Mouse (Mus musculus): ENCODE measurements around the gene Rpl37. TPM values are rescaled to one million over a fixed set of nuclear protein-coding genes. Genes with fewer than 3 reads are reported as not detected.

Rpl37 gene
- polyA plus RNA-seq, 1 experiment from 2014 or later, result 363 TPM

DNA sequence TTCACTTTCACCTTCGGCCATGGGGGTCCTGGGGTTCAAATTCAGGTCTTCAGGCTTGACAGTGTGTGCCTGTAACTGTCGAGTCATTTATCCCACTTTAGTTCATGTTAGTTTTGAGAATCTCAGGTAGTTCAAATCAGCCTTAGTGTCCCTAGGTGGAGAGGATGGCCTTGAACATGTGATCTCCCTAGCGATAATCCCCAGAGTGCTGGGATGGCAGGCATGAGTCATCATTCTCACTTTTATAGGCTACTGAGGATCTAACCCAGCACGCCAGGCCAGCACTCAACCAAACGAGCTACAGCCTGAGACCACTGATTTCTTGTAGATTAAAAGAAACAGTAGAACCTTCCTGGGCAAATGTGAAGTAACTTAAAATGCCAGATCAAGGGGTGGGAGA is 25.6 kb downstream of the Rpl37 start:
- H3K4me2 ChIP-seq, result no peak overlapping the region
- no peak overlapping the region for H3K27ac ChIP-seq (replicated peaks)
- no peak for ATAC-seq (ENCODE audit: extremely low read depth, insufficient number of reproducible peaks, low FRiP score, low TSS enrichment)
- H3K4me3 ChIP-seq, result no peak overlapping the region
- no peaks in the 10 kb centered on the region for H3K27me3 ChIP-seq (replicated peaks)
- no peaks in the 10 kb centered on the region for H3K9me3 ChIP-seq
- H3K36me3 ChIP-seq, result no peaks in the 10 kb centered on the region; the same call in 1 of the 2 replicates
- WGBS, result 51% methylated on average over 5 of the region's 5 CpGs
- H3K9ac ChIP-seq, result 0 out of 2 replicates have a peak overlapping the region, but pooled peaks have one; percentile 7
- peaks cover 34% of the 10 kb centered on the region for H3K4me1 ChIP-seq

- Histone ChIP-seq H3K27me3 (replicated peaks) (no peaks in the 10 kb centered on the region), H3K36me3 (peaks cover 1% of the 10 kb centered on the region; the same call in 1 of the 2 replicates), H3K4me3 (peak overlapping the region; percentile 95), H3K4me2 (peak overlapping the region; percentile 88; the same call in 1 of the 2 replicates), H3K9ac (no peak overlapping the region), H3K27ac (replicated peaks) (no peak overlapping the region), H3K4me1 (peaks cover 32% of the 10 kb centered on the region), H3K9me3 (no peaks in the 10 kb centered on the region)
- 71% methylated on average over 5 of the region's 5 CpGs for WGBS
- ATAC-seq (ENCODE audit: extremely low read depth, insufficient number of reproducible peaks, low FRiP score, low TSS enrichment), result no peak
These were observed 26.3 kb downstream of the Rpl37 start for GRCm38 (mm10) chr15:5142714-5143113.

DNA sequence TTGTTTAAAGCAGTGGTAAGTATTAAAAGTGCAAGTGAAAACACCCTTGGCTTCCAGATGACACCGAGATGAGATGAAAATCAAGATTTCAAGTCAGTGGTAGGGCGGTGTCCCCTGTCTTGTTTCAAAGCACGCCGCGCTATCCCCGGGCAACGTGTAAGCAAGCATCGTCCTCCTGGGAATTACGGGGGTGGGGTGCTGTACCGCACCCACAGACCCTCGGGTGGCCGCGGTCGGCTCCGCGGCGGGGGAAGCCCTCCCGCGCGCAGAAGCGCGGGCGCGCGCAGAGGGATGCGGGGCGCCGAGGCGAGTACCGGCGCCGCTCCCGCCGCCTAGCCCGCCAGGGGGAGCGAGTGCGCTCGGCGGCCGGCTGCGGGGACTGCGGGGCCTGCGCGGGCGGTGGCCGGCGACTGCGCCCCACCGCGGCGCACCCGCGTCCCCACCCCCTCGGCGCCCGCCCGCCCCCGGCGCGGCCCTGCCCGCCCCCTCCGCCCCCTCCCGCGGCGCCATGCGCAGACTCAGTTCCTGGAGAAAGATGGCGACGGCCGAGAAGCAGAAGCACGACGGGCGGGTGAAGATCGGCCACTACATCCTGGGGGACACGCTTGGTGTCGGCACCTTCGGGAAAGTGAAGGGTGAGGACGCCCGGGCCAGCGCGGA is 27.0 kb downstream of the Rpl37 start, which contains the start of gene Prkaa1:
Prkaa1 (plus strand) TSS at position 501 of the 660 bp plus-strand sequence.
- peak within 1 kb of the TSS; percentile 95 for H3K4me3 ChIP-seq
- peak within 1 kb of the TSS; percentile 94 for H3K27ac ChIP-seq (replicated peaks)
- ATAC-seq (ENCODE audit: extremely low read depth, insufficient number of reproducible peaks, low FRiP score, low TSS enrichment), result peak; percentile 86

DNA sequence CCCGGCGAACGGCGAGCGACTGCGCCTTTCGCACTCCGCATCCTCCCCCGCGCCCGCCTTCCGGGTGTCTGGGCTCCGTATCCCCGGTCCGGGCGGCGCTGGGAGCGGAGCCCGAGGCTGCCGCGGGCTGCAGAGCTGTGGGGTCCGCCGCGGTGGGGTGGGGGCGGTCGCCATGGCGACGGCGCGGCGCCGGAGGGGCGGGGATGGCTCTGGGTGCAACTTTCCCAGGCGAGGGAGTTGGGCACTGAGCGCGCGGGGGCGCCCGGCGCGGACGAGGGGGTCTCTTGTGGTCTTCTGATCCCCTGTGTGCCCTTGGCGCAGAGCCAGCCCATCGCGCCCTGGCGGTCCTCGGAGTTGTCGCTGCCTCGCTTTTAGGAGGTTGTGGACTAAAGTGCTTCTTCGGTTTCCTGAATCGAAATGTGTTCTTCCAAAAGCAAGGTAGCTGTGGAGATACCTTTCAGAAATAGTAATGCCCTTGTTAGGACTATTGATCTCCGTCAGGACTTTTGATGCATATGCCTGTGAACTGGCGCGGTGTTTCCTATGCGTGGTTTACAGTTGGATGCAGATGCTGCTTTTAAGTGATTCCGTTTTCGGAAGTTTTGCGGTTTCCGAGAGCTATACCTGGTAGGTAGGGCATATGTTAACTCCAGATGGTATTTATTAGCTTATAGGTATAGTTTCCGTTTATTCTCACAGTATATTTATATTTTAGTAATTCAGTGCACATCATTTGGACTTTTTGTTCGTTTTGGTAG is 27.8 kb downstream of the Rpl37 start:
- H3K9me3 ChIP-seq, result no peaks in the 10 kb centered on the region
- H3K36me3 ChIP-seq, result peaks cover 2% of the 10 kb centered on the region; the same call in 1 of the 2 replicates
- H3K4me1 ChIP-seq, result peaks cover 33% of the 10 kb centered on the region
- peak overlapping the region; percentile 94 for H3K27ac ChIP-seq (replicated peaks)
- H3K27me3 ChIP-seq (replicated peaks), result no peaks in the 10 kb centered on the region
- H3K4me2 ChIP-seq, result peak overlapping the region; percentile 88
- peak overlapping the region; percentile 94 for H3K9ac ChIP-seq
- 1% methylated on average over 50 of the region's 61 CpGs for WGBS
- peak; percentile 77 for ATAC-seq (ENCODE audit: extremely low read depth, insufficient number of reproducible peaks, low FRiP score, low TSS enrichment)
- H3K4me3 ChIP-seq, result peak overlapping the region; percentile 95

More for the DNA sequence above, 27.0 kb downstream of the Rpl37 start, which contains the start of gene Prkaa1:
- H3K4me2 ChIP-seq, result peak within 1 kb of the TSS; percentile 88
- WGBS, result under 1% methylated on average over 62 of the region's 80 CpGs
- peaks cover 28% of the 10 kb centered on the region for H3K4me1 ChIP-seq
- H3K9me3 ChIP-seq, result no peaks in the 10 kb centered on the region
- H3K36me3 ChIP-seq, result peaks cover 2% of the 10 kb centered on the region; the same call in 1 of the 2 replicates
- no peaks in the 10 kb centered on the region for H3K27me3 ChIP-seq (replicated peaks)
- H3K9ac ChIP-seq, result peak within 1 kb of the TSS; percentile 94

DNA sequence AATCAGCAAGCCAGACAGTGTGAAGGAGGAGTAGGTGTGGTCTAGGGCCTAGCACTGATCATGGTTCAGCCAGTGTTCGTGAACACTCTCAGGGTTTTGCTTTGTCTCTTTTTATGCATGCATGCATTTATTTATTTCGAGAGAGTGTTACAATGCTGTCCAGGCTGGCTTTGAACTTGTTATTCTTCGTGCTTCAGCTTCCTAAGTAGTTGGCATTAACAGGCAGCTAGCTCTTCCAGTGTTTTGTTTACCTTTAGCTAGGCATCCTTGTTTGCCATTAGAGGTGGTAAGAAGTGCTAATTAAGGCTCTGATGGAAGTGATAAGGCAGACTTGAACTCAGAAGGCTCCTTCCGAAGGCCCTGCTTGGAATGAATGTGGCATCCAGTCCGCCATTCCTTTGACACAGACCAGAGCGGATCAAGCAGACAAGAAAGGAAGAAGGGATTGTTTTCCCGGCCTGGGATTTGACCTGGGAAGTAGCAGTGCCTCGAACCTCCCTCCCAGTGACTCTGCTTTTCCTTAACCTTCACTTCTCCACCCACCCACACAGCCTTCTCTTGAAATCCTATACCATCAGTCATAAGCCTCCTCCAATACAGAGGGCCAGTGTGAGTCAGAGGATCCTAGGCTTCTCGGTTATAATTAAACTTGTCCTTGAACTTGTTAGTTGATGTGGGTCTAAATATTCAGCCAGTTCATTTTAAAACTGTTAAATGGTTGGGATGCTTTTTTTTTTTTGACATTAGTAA is 28.9 kb downstream of the Rpl37 start:
- ATAC-seq (ENCODE audit: extremely low read depth, insufficient number of reproducible peaks, low FRiP score, low TSS enrichment), result no peak
- peaks cover 39% of the 10 kb centered on the region for H3K4me1 ChIP-seq
- H3K4me2 ChIP-seq, result peak overlapping the region; percentile 88
- no peaks in the 10 kb centered on the region for H3K9me3 ChIP-seq
- H3K9ac ChIP-seq, result peak overlapping the region; percentile 94
- no peak overlapping the region; the same call in 1 of the 2 replicates for H3K27ac ChIP-seq (replicated peaks)
- peak overlapping the region; percentile 95 for H3K4me3 ChIP-seq
- peaks cover 2% of the 10 kb centered on the region; the same call in 1 of the 2 replicates for H3K36me3 ChIP-seq
- no peaks in the 10 kb centered on the region for H3K27me3 ChIP-seq (replicated peaks)
- WGBS, result 27% methylated on average over 9 of the region's 9 CpGs

DNA sequence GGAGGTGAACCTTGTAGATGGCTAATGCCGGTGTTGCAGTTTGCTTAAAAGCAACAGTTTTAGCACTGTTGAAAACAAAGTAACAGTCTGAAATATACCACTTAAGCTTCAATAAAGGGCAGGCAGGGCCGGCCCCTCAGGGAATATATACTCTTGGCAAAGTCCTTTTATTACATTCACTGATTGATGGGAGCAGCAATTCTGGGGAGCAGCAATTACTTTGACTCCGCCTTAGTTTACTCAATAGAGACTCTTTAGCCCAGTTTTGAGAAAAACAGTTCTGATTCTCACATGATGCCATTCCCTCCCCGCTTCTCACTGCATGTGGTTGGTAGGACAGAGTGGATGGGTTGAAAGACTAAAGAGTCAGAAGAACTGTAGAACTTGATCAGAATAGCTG is 32.7 kb downstream of the Rpl37 start:
- no peak overlapping the region for H3K4me2 ChIP-seq
- no peaks in the 10 kb centered on the region for H3K9me3 ChIP-seq
- no peaks in the 10 kb centered on the region for H3K27me3 ChIP-seq (replicated peaks)
- H3K4me3 ChIP-seq, result no peak overlapping the region
- H3K9ac ChIP-seq, result no peak overlapping the region
- WGBS, result 80% methylated on average over 4 of the region's 4 CpGs
- ATAC-seq (ENCODE audit: extremely low read depth, insufficient number of reproducible peaks, low FRiP score, low TSS enrichment), result no peak
- H3K27ac ChIP-seq (replicated peaks), result no peak overlapping the region
- peaks cover 2% of the 10 kb centered on the region; the same call in 1 of the 2 replicates for H3K36me3 ChIP-seq
- H3K4me1 ChIP-seq, result peaks cover 37% of the 10 kb centered on the region

DNA sequence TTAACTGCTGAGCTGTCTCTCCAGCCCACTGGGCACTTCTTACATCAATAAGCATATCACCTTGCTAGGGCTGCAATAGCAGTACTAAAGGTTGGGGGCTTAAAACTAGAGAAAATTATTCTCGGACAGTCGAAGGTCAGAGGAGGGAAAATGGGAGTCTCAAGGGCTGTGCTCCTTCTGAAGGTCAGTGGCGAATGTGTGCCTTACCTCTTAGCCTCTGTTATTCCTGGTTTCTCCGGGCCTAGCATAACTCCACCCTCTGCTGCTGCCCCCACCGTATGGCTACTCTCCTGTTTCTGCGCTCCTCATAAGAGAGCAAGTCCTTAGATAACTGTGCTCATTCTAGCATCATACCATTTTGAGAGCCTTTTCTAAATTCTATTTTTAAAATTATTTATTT is 35.7 kb downstream of the Rpl37 start:
- Histone ChIP-seq H3K27me3 (replicated peaks) (no peaks in the 10 kb centered on the region), H3K9ac (no peak overlapping the region), H3K4me3 (no peak overlapping the region), H3K27ac (replicated peaks) (no peak overlapping the region), H3K4me2 (no peak overlapping the region), H3K4me1 (peaks cover 37% of the 10 kb centered on the region), H3K9me3 (no peaks in the 10 kb centered on the region), H3K36me3 (0 out of 2 replicates have a peak, but pooled peaks cover 2% of the 10 kb centered on the region)
- no peak for ATAC-seq (ENCODE audit: extremely low read depth, insufficient number of reproducible peaks, low FRiP score, low TSS enrichment)
- 84% methylated on average over 6 of the region's 6 CpGs for WGBS

DNA sequence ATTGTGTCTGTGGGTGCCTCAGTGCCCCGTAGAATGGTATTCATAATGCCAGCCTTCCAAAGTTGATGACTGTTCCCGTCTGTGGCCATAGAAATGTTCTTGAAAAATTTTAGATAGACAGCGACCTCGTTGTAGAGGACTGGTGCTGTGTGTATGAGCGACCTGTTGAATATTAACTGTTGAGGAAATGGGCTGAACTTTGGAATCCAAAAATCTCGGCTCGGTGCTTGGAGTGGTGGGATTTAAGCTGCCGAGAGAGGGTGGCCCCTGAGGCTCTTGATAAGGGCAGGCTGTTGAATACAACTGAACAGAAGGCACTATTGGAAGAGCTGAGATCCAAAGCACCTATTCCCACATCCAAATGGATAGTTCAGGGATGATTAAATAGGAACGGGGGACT is 38.2 kb downstream of the Rpl37 start:
- Histone ChIP-seq H3K27ac (replicated peaks) (no peak overlapping the region), H3K4me3 (no peak overlapping the region), H3K9me3 (no peaks in the 10 kb centered on the region), H3K36me3 (no peaks in the 10 kb centered on the region), H3K4me1 (peaks cover 35% of the 10 kb centered on the region), H3K9ac (no peak overlapping the region), H3K4me2 (0 out of 2 replicates have a peak overlapping the region, but pooled peaks have one; percentile 12), H3K27me3 (replicated peaks) (no peaks in the 10 kb centered on the region)
- ATAC-seq (ENCODE audit: extremely low read depth, insufficient number of reproducible peaks, low FRiP score, low TSS enrichment), result no peak
- 52% methylated on average over 9 of the region's 9 CpGs for WGBS

GRCm38 (mm10) chr15:5155093-5155492 is 38.6 kb downstream of the Rpl37 start:
- H3K4me3 ChIP-seq, result no peak overlapping the region
- no peaks in the 10 kb centered on the region for H3K36me3 ChIP-seq
- no peak overlapping the region for H3K9ac ChIP-seq
- no peak for ATAC-seq (ENCODE audit: extremely low read depth, insufficient number of reproducible peaks, low FRiP score, low TSS enrichment)
- WGBS, result 80% methylated on average over 5 of the region's 5 CpGs
- H3K27me3 ChIP-seq (replicated peaks), result no peaks in the 10 kb centered on the region
- H3K9me3 ChIP-seq, result no peaks in the 10 kb centered on the region
- H3K4me1 ChIP-seq, result peaks cover 32% of the 10 kb centered on the region
- no peak overlapping the region for H3K27ac ChIP-seq (replicated peaks)
- no peak overlapping the region for H3K4me2 ChIP-seq

- no peak overlapping the region for H3K4me2 ChIP-seq
- no peak overlapping the region for H3K9ac ChIP-seq
- H3K4me3 ChIP-seq, result no peak overlapping the region
- no peaks in the 10 kb centered on the region for H3K27me3 ChIP-seq (replicated peaks)
- peaks cover 7% of the 10 kb centered on the region for H3K36me3 ChIP-seq
- H3K9me3 ChIP-seq, result no peaks in the 10 kb centered on the region
- peaks cover 32% of the 10 kb centered on the region for H3K4me1 ChIP-seq
- WGBS, result 84% methylated on average over 4 of the region's 4 CpGs
- H3K27ac ChIP-seq (replicated peaks), result no peak overlapping the region
- ATAC-seq (ENCODE audit: extremely low read depth, insufficient number of reproducible peaks, low FRiP score, low TSS enrichment), result no peak
These were observed 39.9 kb downstream of the Rpl37 start for GRCm38 (mm10) chr15:5156355-5156754.

GRCm38 (mm10) chr15:5157386-5157785 is 40.9 kb downstream of the Rpl37 start:
- Histone ChIP-seq H3K9me3 (no peaks in the 10 kb centered on the region), H3K27ac (replicated peaks) (no peak overlapping the region), H3K4me3 (no peak overlapping the region), H3K27me3 (replicated peaks) (no peaks in the 10 kb centered on the region), H3K4me2 (no peak overlapping the region), H3K4me1 (peaks cover 32% of the 10 kb centered on the region), H3K36me3 (peaks cover 13% of the 10 kb centered on the region), H3K9ac (no peak overlapping the region)
- ATAC-seq (ENCODE audit: extremely low read depth, insufficient number of reproducible peaks, low FRiP score, low TSS enrichment), result no peak
- 42% methylated on average over 1 of the region's 1 CpGs for WGBS

Measured in heart, embryonic 13.5 days (tissue).